Mouse (Mus musculus): ENCODE measurements around the gene Mrpl24.

GRCm38 (mm10) chr3:87913491-87913890 is 5.8 kb upstream of the Mrpl24 start:
- TF ChIP-seq POLR2A (IDR thresholded peaks at IDR 0.05; ENCODE audit: borderline replicate concordance, low read depth, low read length) (no peak), CTCF (IDR thresholded peaks at IDR 0.05; ENCODE audit: low read depth, low read length) (no peak)
